Mouse (Mus musculus) central nervous system, embryonic 14 days (tissue): Measurements from ENCODE around the gene Ulk3. TPM values are rescaled to one million over a fixed set of nuclear protein-coding genes. Genes with fewer than 3 reads are reported as not detected.

ENCODE experiments used
- polyA plus RNA-seq: library from polyadenylated mRNA; depleted of rRNA; stranded (reverse); fragments of >200 nt; gene quantifications from 2 replicates; pipeline ENCODE4 v1.2.3, GENCODE M21; 2012; rRNA removed

Gene Ulk3
- 34.6 and 42.8 TPM in 2 replicates for polyA plus RNA-seq

DNA sequence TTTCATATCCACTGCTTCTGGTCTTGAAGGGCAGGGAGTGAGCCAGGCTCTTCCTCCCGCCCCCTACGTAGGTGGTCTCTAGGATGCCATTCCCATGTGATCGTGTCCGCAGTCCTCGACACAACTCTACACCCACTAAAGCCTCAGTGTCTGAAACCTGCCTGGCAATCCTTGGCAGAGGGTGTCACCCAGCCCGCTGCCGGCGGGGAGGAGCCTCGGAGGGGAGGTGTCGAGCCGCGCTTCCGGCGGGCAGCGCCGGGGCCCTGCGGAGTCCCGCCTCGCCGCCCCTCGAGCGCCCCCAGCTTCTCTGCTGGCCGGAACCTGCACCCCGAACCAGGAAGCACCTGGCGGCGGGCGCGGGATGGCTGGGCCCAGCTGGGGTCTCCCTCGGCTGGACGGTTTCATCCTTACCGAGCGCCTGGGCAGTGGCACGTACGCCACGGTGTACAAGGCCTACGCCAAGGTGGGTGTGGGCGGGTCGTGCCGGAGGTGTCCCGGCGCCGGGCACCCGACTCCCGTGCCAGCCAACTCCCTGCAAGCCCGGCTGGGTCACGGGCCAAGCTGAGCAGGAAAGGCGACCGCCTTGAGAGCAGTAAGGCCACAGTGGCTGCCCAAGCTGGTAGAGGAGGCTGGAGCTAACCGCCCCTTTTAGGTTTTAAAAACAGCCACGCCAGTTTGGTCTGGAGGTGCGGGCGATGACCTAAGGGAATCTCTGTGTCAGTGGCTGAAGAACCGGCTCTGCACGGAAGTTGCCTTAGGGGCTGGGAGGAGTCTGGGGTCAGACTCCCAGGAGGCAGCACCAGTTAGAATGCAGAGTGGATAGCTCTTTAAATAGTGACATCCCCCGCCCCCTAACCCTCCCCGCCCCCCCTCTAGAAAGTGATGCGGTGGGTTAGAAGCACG lies at the start of gene Ulk3:
Gene Ulk3 (plus strand): TSS at position 229 of the 903 bp plus-strand sequence.

GRCm38 (mm10) chr9:57552139-57552887 lies 36.9 kb upstream of the Ulk3 start, which contains the start of gene Mpi:
Gene Mpi (minus strand): TSS chr9:57552763.

DNA sequence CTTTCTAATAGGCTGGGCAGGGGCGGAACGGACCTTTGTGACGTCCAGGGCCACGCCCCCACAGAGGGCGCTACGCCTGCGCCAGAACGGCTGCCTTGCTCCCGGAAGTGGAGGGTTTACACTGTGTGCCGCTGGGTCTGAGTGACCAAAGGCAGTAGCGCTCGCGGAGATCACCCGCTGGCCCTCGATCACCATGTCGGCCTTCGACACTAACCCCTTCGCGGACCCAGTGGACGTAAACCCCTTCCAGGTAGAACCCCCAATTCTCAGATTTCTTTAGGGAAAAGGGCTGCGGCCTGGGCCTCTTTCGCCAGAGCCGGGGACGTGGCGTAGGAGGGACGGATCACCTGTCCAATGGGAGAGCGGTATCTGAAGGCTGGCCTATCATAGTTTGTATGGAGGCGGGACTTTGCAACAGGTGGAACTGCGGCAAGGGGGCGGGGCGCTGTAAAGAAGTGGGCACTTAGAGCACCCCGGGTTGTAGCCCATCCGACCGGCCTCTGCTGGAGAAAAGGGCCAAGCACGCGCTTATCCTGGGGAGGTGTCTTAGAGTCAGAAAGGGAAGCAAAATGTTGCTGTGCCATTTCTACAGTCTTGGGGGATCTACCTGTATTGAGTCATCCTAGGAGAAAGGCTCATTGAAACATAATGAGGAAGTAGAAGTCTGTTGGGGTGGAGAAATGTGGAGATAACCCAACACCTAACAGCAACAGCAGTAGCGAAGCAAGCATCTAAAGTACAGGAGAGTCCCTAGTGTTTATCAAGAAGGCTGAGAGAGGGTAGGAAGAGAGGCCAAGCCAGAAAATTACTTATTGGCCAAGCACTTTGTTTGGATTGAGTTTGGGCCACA lies 28.2 kb upstream of the Ulk3 start, which contains the start of gene Scamp2:
Gene Scamp2 (plus strand): TSS at position 83 of the 850 bp plus-strand sequence.

DNA sequence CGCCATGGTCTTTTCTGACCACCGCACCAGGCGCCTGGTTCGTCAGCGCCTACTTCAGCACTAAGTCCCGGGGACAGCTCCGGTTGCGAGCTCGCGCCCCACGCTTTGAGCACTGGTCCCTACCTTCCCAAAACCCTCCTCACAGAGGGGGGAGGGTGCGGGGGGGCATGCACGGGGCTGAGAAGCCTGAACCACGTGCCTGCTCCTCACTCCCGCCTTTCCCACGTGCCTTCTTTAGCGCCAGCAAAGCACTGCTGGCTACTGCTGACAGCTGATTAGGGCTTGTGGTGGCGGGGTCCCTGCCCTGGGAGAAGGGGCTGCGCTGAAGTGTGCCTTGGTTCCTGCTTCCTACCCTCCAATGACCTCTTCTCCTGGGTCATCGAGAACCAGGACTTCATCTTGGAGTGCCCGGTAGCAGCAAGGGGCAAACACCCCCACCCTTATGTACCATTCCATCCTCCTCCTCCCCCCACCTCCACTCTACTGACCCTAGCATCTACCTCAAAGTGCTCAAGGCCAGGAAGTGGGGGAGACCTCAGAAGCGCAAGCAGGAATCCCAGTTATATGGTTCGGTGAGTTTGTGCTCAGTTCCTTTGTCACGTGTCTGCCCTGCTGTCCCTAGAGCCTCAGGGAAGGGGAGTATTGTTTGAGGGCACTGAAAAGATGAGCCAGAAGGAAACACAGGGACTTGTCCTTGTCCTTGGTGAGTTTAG lies 17.0 kb downstream of the Ulk3 start, which contains the start of gene Cplx3:
Gene Cplx3 (minus strand): TSS at position 143 of the 713 bp plus-strand sequence.

GRCm38 (mm10) chr9:57620674-57621073 lies 31.4 kb downstream of the Ulk3 start, which contains the start of gene Lman1l:
Gene Lman1l (minus strand): TSS chr9:57620774.

Other genes starting within 250 kb of the Ulk3 start
- 17.6 and 19.2 TPM in 2 replicates for gene Ppcdc, start 149.3 kb upstream of the Ulk3 start, polyA plus RNA-seq
- gene Scamp5, start 121.4 kb upstream of the Ulk3 start, polyA plus RNA-seq = 158 and 168 TPM in 2 replicates
- gene Rpp25, start 85.4 kb upstream of the Ulk3 start, polyA plus RNA-seq = 8.9 and 9.9 TPM in 2 replicates
- 281 and 304 TPM in 2 replicates for gene Cox5a, start 68.2 kb upstream of the Ulk3 start, polyA plus RNA-seq
- gene Fam219b, start 51.9 kb upstream of the Ulk3 start, polyA plus RNA-seq = 14.1 and 15.3 TPM in 2 replicates
- gene Mpi, start 36.7 kb upstream of the Ulk3 start, polyA plus RNA-seq = 73.2 and 77.8 TPM in 2 replicates
- gene Scamp2, start 28.5 kb upstream of the Ulk3 start, polyA plus RNA-seq = 64.7 and 67.9 TPM in 2 replicates
- gene Cplx3, start 16.8 kb downstream of the Ulk3 start, polyA plus RNA-seq = 0.19 and 0.42 TPM in 2 replicates
- gene Lman1l, start 31.3 kb downstream of the Ulk3 start, polyA plus RNA-seq = 0.05 TPM in 1 of 2 replicates, not detected in the other
- gene Csk, start 64.2 kb downstream of the Ulk3 start, polyA plus RNA-seq = 114 and 117 TPM in 2 replicates
- not detected in 2 replicates for gene Cyp1a2, start 94.3 kb downstream of the Ulk3 start, polyA plus RNA-seq
- gene Cyp1a1, start 98.5 kb downstream of the Ulk3 start, polyA plus RNA-seq = 0.05 and 0.06 TPM in 2 replicates
- 19.5 and 21.2 TPM in 2 replicates for gene Edc3, start 119.1 kb downstream of the Ulk3 start, polyA plus RNA-seq
- 170 and 196 TPM in 2 replicates for gene Clk3, start 176.4 kb downstream of the Ulk3 start, polyA plus RNA-seq
- 13.3 and 14.3 TPM in 2 replicates for gene Arid3b, start 247.3 kb downstream of the Ulk3 start, polyA plus RNA-seq